Mouse (Mus musculus) adipose tissue, adult 10 weeks (tissue): Measurements from ENCODE around the gene Mettl22. TPM values are rescaled to one million over a fixed set of nuclear protein-coding genes. Genes with fewer than 3 reads are reported as not detected.

Experiments used
- polyA plus RNA-seq: library from polyadenylated mRNA; stranded (reverse); fragments of 350-450 nt; fragmentation: Illumina TruSeq; extraction: RNeasy Lipid Tissue Mini Kit (QIAGEN cat#74804); gene quantifications from one replicate; pipeline ENCODE4 v1.2.3, GENCODE M21; 2014; ENCODE audit warnings: low read depth, low replicate concordance

The Mettl22 gene
- 11.5 TPM for polyA plus RNA-seq

GRCm38 (mm10) chr16:8470603-8471481, at the start of gene Mettl22:
TSS of gene Mettl22 (plus strand) at chr16:8470788.

GRCm38 (mm10) chr16:8424971-8425330, 45.6 kb upstream of the Mettl22 start, which contains the start of gene Tmem114:
TSS of gene Tmem114 (minus strand) at chr16:8425136.

DNA sequence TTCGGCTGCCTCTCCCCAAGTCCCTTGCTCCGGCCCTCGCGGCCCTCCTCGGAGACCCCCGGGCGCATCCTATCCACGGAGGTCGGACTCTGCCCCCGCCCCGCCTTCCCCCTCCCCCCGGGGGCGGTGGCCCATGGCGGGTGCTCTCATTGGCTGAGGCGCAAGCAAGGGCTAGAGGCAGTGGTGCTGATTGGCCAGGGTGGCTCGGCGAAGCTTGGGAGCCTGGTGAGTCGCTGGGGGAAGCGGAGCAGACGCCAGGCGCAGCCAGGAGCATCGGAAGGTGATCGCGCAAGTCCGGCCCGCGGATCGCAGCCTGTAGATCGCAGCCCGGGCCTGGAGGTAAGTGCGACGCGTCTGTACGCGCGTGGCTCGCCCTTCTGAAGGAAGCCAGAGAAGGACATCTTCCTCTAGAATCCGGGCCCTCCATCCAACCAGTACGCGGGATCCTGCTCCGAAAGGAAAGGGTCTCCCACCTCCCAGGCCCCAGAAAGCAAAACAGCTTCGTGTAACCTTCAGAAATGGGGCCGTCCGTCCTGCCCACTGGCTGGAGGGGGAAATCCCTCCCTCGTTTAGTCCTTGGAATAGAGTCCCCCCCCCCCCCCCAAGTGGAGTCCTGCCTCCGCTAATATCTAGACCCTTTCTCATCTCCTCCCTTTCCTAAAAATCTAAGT, 42.8 kb downstream of the Mettl22 start, which contains the start of gene Abat:
Gene Abat (plus strand): TSS at position 194 of the 671 bp plus-strand sequence.

Other genes with a start within 250 kb of the Mettl22 start
- gene Tmem114, start 45.7 kb upstream of the Mettl22 start, polyA plus RNA-seq: 0.73 TPM
- gene Abat, start 42.6 kb downstream of the Mettl22 start, polyA plus RNA-seq: 22.8 TPM
- 54.4 TPM for gene Pmm2, start 166.9 kb downstream of the Mettl22 start, polyA plus RNA-seq
- 13.2 TPM for gene Tmem186, start 166.9 kb downstream of the Mettl22 start, polyA plus RNA-seq
- gene Carhsp1, start 201.4 kb downstream of the Mettl22 start, polyA plus RNA-seq: 62.9 TPM
- 3.6 TPM for gene Gm5767, start 210.0 kb downstream of the Mettl22 start, polyA plus RNA-seq